Mouse (Mus musculus): Measurements from ENCODE around the gene Nr5a2. TPM values are rescaled to one million over a fixed set of nuclear protein-coding genes. Genes with fewer than 3 reads are reported as not detected.
A peak's percentile ranks its signal among the peaks of the same experiment; 100 is the strongest.

Nr5a2 gene
- not detected in 2 replicates for total RNA-seq (2015)
- total RNA-seq (2017): not detected in 2 replicates

DNA sequence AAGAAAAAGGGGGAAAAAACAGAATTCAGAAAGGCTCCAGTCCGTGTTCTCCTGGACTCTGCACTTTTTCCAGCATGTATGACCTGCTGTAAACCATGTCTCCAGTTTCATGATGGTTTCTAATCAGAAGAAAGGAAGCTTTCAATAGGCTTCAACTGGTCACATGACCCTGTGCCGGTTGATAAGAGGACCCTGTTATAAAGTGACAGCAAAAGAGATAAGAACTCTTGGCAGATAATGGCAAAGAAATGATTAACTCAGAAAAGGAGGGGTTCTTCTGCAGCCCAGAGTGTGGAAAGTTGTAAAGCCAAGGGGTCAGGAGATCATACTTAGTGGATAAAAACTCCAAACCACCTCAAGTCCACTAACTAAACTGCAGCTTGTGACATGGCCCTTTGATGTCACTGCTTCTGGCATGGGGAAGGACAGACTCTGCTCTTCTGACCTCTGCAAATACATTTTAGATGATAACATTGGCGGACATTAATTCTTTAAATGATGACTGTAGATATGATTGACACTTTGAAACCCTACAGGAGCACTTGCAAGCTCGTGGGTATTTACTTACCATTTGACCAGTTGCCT lies at the start of gene Nr5a2:
TSS of gene Nr5a2 (minus strand) at position 21 of the 585 bp plus-strand sequence.
- no peak for ATAC-seq (ENCODE audit: poor library complexity, severe bottlenecking)

DNA sequence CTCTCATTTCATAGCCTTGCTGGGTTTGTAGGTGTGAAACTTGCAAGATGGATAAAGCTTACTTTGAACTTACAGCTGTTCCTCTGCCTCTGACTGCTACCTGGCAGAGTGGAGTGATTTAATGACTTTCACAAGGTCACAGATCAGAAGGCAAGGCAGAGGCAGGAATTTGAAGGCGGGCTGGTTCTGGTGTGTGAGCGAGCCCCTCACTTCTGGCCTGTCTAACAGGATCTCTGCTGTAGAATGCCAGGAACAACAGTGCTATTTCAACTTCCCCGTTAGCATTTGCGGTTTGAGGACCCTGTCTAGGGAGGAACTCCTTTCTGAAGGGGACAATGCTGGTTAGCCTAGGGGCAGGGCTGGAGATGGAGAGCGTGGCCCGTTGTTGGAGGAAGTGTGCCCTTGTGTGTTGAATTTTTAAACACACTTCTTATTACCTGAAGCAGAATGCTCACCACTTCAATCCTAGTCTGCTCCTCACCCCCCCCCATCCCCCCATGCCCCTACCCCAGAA lies 48.5 kb upstream of the Nr5a2 start:
- ATAC-seq (ENCODE audit: poor library complexity, severe bottlenecking): peak; percentile 69

- ATAC-seq (ENCODE audit: poor library complexity, severe bottlenecking): no peak
Measured at GRCm38 (mm10) chr1:137003816-137004215, 43.6 kb upstream of the Nr5a2 start.

DNA sequence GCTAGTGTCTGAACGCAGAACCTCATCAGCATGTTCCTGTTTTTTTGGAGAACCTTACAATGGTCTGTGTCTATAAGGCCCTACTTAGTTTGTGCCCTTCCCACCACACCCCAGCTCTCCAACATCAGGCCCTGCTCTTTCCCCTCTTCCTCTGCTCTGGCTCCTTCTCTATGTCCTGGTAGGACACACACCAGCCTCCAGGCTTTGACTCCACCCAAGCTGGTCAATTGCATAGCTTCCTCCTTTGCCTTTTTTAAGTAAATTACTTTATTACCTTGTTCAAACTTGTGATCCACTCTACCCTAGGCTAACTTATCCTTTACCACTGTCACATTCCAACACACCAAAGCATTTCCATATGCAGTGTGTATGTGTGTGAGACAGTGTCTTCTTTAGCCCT lies 42.9 kb upstream of the Nr5a2 start:
- no peak for ATAC-seq (ENCODE audit: poor library complexity, severe bottlenecking)

GRCm38 (mm10) chr1:136991762-136992352 lies 31.6 kb upstream of the Nr5a2 start:
- no peak for ATAC-seq (ENCODE audit: poor library complexity, severe bottlenecking)

DNA sequence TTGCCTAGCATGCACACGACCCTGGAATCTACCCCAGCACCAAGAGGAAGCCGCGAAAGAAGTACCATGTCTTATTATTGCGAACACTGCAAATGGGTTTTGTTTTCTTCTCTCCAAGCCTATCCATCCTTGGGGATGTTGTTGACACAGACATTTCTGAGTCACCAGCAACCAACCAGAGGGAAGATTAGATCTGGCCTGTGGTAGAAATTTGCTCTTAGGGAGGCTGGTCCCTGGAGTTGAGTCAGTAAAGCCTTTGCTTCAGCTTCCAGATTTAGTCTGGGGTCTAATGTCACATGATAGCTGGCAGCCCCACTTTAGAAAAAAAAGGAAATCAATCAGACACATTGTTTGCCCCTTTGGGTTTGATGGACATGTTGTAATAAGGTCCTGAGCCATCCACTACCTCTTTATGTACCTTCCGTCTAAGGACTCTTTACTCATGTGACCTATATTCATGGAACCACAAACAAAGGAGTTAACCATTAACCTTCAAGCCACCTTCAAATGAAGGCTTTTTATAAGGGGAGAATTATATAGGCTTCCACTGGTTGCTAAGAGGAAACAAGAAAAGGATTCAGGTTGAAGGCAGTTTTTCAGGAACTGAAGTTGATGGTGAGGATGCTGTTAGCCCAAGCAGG lies 20.1 kb upstream of the Nr5a2 start:
- ATAC-seq (ENCODE audit: poor library complexity, severe bottlenecking): no peak

GRCm38 (mm10) chr1:136977867-136978266 lies 17.6 kb upstream of the Nr5a2 start:
- no peak for ATAC-seq (ENCODE audit: poor library complexity, severe bottlenecking)

DNA sequence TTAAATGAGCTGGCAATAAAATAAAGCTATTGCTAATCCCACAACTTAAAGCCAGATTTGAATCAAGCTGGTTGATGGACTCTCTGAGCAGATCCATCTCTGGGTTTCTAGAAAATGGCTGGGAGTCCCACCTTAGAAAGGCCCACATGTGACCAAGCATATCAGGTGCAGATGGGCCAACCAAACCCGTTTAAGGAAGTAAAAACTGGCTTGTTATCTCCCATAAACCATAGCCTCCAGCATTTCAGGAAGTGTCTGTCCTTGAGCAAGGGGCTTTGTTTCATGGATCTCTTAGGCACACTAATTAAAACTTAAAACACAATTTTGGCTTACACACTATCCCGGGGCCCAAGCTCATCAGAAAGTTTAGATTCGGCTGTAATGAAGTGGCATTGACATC lies 13.8 kb upstream of the Nr5a2 start:
- no peak for ATAC-seq (ENCODE audit: poor library complexity, severe bottlenecking)

DNA sequence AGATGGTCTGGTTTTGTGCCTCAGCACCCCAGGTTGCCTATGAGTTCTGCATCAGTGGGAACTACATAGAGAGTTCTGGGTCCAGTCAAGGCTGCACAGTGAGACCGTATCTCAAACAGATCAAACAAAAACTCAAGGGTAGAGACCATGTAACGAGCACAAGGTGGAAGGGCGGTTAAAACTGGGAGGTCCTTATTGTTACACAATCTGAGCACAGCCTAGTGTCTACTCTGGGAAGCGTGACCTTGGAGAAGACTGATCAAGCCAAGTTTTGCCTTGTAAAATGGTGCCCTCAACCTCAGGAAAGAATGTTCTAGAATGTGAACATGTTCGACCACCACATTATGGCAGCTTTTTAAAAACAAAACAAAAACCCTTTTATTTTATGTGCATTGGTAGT lies 12.8 kb upstream of the Nr5a2 start:
- ATAC-seq (ENCODE audit: poor library complexity, severe bottlenecking): no peak

- ATAC-seq (ENCODE audit: poor library complexity, severe bottlenecking): no peak
Measured at GRCm38 (mm10) chr1:136970995-136971394, 10.7 kb upstream of the Nr5a2 start.

GRCm38 (mm10) chr1:136966728-136967386 lies 6.6 kb upstream of the Nr5a2 start:
- ATAC-seq (ENCODE audit: poor library complexity, severe bottlenecking): no peak

DNA sequence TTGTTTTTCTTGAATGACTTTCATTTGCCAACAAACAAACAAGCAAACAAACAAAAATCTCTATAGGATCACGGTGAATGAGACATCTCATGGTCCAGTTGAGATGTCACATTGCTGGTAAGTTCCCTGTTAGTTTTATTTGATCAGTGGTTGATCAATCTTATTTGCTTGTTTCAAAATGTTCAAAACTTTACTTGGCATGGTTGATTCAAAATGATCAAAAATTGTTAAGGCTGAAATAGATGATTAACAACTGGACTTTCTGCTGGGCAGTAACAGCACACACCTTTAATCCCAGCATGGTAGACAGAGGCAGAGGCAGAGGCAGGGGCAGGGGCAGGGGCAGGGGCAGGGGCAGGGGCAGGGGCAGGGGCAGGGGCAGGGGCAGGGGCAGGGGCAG lies 757 bp downstream of the Nr5a2 start:
- no peak for ATAC-seq (ENCODE audit: poor library complexity, severe bottlenecking)

GRCm38 (mm10) chr1:136958666-136959065 lies 1.6 kb downstream of the Nr5a2 start:
- no peak for ATAC-seq (ENCODE audit: poor library complexity, severe bottlenecking)

DNA sequence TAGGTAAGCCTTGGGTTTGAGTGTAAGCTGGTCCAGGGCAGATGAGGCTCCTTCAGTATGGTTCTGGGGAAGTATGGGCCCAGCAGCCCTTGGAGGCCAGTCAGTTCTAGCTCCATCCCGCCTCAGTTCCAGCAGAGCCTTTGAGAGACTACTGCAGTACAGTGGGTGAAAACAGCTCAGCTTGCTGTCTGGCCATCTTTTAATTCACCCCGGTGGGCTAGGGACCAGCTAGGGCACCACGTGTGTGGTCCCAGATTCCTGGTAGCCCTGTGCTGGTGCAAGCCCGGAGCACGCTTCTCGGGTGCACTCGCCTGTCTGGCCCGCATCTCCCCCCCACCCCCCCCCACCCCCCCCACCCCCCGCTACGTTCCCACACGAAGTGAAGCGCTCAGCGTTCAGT lies 2.1 kb downstream of the Nr5a2 start:
- ATAC-seq (ENCODE audit: poor library complexity, severe bottlenecking): no peak

DNA sequence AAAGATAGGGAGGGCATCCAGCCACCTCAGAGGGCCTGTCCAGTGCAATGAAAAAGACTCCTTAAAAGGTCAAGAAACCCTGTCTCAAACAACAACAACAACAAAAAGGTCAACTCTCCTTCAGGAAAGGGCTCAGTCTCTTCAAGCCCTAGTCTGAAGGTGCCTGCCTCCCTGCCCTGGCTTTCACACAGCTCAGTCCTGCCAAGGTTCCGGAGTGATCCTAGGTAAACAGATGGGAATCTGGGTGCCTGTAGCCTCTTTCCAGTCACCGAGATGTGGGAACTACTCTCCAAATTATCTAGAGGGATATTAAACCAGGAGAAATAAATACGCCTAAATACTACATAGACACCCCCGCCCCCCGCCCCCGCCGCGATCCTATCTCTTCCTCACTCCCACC lies 2.6 kb downstream of the Nr5a2 start:
- no peak for ATAC-seq (ENCODE audit: poor library complexity, severe bottlenecking)

DNA sequence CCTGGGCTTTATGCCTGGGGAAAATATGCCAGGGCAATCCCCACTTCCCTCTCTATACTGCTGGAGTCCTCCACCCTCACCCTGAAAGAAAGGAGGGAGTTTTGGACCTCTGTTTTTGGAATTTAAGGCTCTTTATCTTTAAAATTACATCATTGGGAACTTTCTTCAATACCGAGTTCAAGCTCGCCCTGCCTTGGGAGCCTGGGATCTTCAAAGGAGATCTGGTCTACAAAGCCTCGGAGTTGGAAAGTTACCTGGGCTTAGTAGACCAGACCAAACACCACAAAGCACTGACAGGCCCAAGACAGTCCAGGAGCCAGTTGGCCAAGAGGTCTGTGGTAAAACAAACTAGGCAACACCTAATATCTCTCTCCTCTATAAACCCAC lies 6.1 kb downstream of the Nr5a2 start:
- no peak for ATAC-seq (ENCODE audit: poor library complexity, severe bottlenecking)

- no peak for ATAC-seq (ENCODE audit: poor library complexity, severe bottlenecking)
Measured at GRCm38 (mm10) chr1:136953444-136954107, 6.7 kb downstream of the Nr5a2 start.

GRCm38 (mm10) chr1:136952609-136953311 lies 7.5 kb downstream of the Nr5a2 start:
- ATAC-seq (ENCODE audit: poor library complexity, severe bottlenecking): no peak

DNA sequence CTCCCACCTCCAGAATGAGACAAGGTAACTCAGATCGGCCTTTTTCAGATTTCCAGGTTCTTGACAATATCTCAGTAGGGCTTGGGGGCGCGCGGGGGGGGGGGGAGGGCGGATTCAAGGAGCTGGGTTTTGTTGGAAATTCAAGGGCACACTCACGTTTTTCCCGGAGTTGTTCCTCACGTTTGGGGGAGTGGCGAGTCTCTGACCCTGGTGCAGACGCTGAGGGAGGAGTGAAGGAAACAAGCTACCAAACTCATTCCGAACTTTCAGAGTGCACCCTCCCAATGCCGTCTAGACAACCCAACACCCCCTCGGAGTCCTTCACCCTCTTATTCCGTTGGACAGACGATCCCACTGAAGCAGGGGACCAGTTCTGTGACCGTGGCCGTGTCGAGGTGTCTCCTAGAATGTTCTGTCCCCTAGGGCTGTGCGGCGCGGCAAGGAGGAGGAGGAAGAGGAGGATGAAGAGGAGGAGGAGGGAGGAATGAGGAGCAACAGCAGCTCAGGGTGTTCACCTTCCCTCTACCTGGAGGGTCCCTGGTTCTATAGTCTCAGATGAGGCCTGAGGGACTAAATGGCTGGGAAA lies 8.2 kb downstream of the Nr5a2 start:
- ATAC-seq (ENCODE audit: poor library complexity, severe bottlenecking): no peak

- no peak for ATAC-seq (ENCODE audit: poor library complexity, severe bottlenecking)
Measured at GRCm38 (mm10) chr1:136951155-136951650, 9.0 kb downstream of the Nr5a2 start.
